Mouse (Mus musculus) neural tube, embryonic 15.5 days (tissue): ENCODE results near the gene Cfap299. TPM values are rescaled to one million over a fixed set of nuclear protein-coding genes. Genes with fewer than 3 reads are reported as not detected.

ENCODE experiments used
- ATAC-seq: fragments of 200-750 bp; cut with Nextera tagmentation; 2 replicates; pipeline ENCODE4 v1.8.0; 2017; ENCODE audit warnings: mild to moderate bottlenecking, moderate TSS enrichment, moderate library complexity; ENCODE audit not compliant: low FRiP score
- H3K27ac ChIP-seq: fragments of 300-500 bp; sonication (generic); replicated peaks from 2 replicates; pipeline ENCODE4 v1.5.1; 2015; ENCODE audit warnings: mild to moderate bottlenecking, inconsistent platforms
- H3K27me3 ChIP-seq: fragments of 300-500 bp; sonication (generic); replicated peaks from 2 replicates; pipeline ENCODE4 v1.6.1; 2015; ENCODE audit warnings: inconsistent platforms
- H3K36me3 ChIP-seq: fragments of 300-500 bp; sonication (generic); 2 replicates; pipeline ENCODE4 v1.6.1; 2015; ENCODE audit warnings: inconsistent platforms
- H3K4me1 ChIP-seq: fragments of 300-500 bp; sonication (generic); 2 replicates; pipeline ENCODE4 v1.6.1; 2015; ENCODE audit warnings: inconsistent platforms
- H3K4me2 ChIP-seq: fragments of 300-500 bp; sonication (generic); 2 replicates; pipeline ENCODE4 v1.6.1; 2015; ENCODE audit warnings: inconsistent platforms, mild to moderate bottlenecking, moderate library complexity
- H3K4me3 ChIP-seq: fragments of 300-500 bp; sonication (generic); replicated peaks from 2 replicates; pipeline ENCODE4 v1.5.1; 2015; ENCODE audit warnings: mild to moderate bottlenecking, inconsistent platforms
- H3K9ac ChIP-seq: fragments of 300-500 bp; sonication (generic); replicated peaks from 2 replicates; pipeline ENCODE4 v1.6.1; 2015; ENCODE audit warnings: mild to moderate bottlenecking, inconsistent platforms
- H3K9me3 ChIP-seq: fragments of 300-500 bp; sonication (generic); replicated peaks from 2 replicates; pipeline ENCODE4 v1.6.1; 2016; ENCODE audit warnings: inconsistent platforms
- WGBS: fragments of 180-500 bp; shearing (Covaris S2); methylation state at CpG from one replicate; pipeline ENCODE4 v1.1.7; 2015; ENCODE audit warnings: mixed read lengths; 5-methylcytosine and 5-hydroxymethylcytosine counted together
- polyA plus RNA-seq: library from polyadenylated mRNA; unstranded; fragments of >200 nt; fragmentation: Nextera tagmentation; extraction: Ambion mirVana; gene quantifications from 2 replicates; pipeline ENCODE4 v1.2.1, GENCODE M21; 2015

Gene Cfap299
- polyA plus RNA-seq, 1 experiment from 2014 or later = 1.9 TPM

DNA sequence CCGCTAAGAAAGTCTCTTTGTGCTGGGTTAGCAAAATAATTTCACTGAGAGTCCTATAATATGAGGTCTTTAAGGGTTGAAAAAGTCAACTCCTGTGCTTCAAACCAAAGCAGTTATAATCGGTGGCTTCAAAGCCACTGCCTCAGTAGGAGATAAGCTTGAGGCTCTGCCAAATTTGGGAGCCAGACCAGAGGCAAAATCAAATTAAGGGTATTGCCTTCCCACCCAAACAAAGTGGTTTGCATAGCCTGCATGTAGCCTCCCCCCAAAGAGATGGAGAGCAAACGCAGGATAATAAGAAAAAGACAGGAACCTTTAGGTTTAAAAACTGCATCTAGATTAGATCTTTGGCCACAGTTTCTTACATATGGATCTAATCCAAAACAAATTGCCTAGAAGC is 58.0 kb downstream of the Cfap299 start:
- Histone ChIP-seq H3K36me3 (no peaks in the 10 kb centered on the region), H3K9me3 (no peaks in the 10 kb centered on the region), H3K4me2 (no peak overlapping the region), H3K9ac (no peak overlapping the region), H3K4me1 (no peaks in the 10 kb centered on the region), H3K4me3 (no peak overlapping the region), H3K27me3 (no peaks in the 10 kb centered on the region), H3K27ac (no peak overlapping the region)
- ATAC-seq = no peak
- WGBS = 77% methylated on average over 3 of the region's 3 CpGs

DNA sequence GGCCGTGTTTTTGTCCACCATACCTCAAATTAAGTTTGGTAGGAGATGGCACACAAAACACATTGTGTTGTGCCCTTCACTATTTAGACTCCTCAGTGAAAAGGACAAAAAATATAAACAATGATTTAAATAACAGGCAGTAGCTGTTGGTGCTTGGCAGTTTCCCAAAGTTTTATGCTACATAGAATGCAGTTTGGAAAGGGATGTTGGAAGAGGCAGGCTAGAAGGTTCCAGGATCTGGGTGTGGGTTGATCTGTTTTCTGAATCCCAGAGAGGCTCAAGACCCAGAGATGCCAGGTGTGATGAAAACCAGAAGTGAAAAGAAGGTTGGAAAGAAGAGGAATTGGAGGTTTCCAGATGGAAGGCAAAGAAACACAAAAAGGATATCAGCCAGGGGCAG is 73.1 kb downstream of the Cfap299 start:
- Histone ChIP-seq H3K27ac (no peak overlapping the region), H3K9ac (no peak overlapping the region), H3K27me3 (no peaks in the 10 kb centered on the region), H3K36me3 (no peaks in the 10 kb centered on the region), H3K4me2 (no peak overlapping the region), H3K4me1 (no peaks in the 10 kb centered on the region), H3K9me3 (no peaks in the 10 kb centered on the region), H3K4me3 (no peak overlapping the region)
- 89% methylated on average over 1 of the region's 1 CpGs for WGBS
- no peak for ATAC-seq

DNA sequence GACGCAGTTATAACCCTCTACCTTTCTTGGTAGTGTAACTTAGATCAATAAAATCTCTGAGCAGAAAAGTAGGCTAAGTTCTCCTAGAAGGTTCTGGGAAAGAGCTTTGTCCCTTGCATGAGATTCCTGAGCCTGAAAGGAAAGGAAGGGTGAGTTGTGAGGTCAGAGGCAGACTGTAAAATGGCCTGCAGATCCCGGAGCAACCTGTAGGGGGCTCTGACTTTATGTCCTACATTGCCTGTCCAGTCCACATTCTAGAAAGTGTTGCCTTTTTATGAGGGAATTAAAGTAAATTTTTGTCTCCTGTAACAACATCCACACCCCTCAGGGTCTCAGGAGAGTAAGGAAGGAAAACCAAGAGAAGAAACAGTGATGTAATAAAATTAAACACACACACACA is 81.0 kb downstream of the Cfap299 start:
- Histone ChIP-seq H3K27ac (no peak overlapping the region), H3K4me1 (no peaks in the 10 kb centered on the region), H3K27me3 (no peaks in the 10 kb centered on the region), H3K9me3 (0 out of 2 replicates have a peak, but pooled peaks cover 2% of the 10 kb centered on the region), H3K9ac (no peak overlapping the region), H3K36me3 (no peaks in the 10 kb centered on the region), H3K4me2 (no peak overlapping the region), H3K4me3 (no peak overlapping the region)
- ATAC-seq = no peak
- WGBS = 71% methylated on average over 2 of the region's 2 CpGs

DNA sequence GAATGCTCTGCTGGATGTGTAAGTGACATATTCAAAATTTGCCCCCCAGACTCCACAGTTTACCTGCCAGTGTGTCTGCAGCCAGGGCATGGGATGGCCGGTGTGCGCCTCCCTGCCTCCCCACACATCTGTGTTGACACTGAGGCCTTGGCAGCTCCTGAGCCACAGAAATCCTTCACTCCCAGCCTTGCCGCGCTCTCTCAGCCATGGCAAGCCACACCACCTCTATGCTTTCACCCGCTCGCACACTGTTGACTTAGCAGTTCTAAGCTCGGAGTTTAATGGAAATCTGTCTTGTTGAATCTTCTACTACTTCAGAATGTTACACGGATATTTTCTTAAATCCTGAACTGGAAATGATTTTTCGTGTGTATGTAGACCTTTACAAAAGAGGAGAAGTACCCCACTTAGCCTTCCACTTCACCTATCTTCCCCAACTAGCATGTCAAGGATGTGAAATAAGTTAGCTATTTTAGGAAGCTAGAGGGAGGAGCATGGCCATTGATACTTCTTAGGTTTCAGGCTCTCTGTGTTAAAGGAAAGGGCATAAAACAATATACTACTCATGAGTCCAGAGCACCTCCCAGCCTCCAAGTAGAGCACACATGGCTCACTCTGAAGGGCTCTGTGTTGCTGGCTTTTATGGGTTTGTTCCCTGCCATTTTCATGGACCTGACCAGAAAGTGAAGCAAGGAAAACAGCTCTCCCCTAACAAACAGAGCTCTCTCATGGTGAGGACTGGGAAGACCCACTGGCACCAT is 87.5 kb downstream of the Cfap299 start:
- Histone ChIP-seq H3K4me3 (no peak overlapping the region), H3K27ac (no peak overlapping the region), H3K27me3 (no peaks in the 10 kb centered on the region), H3K36me3 (no peaks in the 10 kb centered on the region), H3K9me3 (0 out of 2 replicates have a peak, but pooled peaks cover 2% of the 10 kb centered on the region), H3K9ac (no peak overlapping the region), H3K4me1 (no peaks in the 10 kb centered on the region), H3K4me2 (no peak overlapping the region)
- ATAC-seq = no peak
- 85% methylated on average over 9 of the region's 9 CpGs for WGBS

DNA sequence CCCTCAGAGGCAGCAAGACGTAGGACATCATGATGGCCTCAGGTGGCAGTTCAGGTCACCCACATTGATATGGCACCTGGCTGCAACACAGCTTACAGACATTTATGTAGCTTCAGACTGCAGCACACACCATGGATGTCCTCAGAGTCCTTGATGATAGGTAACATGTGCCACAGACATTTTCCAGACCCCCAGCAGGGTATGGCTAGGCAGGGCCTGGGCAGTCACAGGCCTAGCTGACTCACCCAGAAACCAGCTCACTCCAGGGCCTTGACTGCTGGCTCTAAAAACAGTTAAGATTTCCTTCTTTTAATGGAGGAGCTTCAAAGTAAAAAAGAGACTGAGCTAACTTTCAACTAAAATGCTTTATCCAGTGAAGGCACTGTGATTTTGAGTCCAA is 95.9 kb downstream of the Cfap299 start:
- Histone ChIP-seq H3K4me2 (no peak overlapping the region), H3K9ac (no peak overlapping the region), H3K9me3 (no peaks in the 10 kb centered on the region), H3K4me3 (no peak overlapping the region), H3K27me3 (no peaks in the 10 kb centered on the region), H3K4me1 (no peaks in the 10 kb centered on the region), H3K27ac (no peak overlapping the region), H3K36me3 (no peaks in the 10 kb centered on the region)
- 92% methylated on average over 1 of the region's 1 CpGs for WGBS
- ATAC-seq = no peak

DNA sequence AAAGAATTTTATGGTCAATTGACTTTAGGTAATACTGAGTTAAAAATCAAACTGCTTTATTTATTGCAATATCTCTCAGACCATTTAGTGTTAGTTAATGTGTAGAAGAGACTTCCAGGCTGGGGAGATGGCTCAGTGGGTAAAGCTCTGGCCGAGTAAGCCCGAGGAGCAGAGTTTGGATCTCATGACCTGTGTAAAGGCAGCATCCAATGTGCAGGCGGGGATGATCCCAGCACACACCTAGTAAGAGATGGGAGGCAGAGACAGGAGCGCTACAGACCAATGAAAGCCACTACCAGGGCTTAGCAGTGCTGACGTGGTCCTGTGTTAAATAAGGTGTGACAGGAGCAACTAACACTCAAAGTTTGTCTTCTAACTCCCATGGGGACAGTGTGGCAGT is 97.0 kb downstream of the Cfap299 start:
- no peak for ATAC-seq
- H3K4me2 ChIP-seq = no peak overlapping the region
- 87% methylated on average over 5 of the region's 5 CpGs for WGBS

DNA sequence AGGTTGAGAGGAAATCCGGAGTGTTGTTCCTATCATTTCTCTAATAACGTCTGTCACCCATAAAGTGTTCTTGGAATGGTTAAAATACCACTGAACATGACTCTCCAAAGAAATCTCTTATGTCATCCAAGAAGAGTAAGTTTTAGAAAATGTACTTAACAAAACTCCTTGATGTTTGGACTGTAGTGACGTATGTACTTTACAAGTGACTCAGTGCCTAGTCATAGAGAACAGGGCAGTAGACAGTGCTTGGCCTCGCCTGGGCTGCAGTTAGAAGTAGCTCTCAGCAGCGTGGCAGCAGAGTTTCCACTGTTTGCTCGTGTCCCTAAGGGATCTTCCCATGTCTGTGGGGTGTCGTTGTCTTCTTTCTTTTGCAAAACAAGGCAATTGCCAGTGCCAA is 101.0 kb downstream of the Cfap299 start:
- H3K4me2 ChIP-seq = no peak overlapping the region
- H3K4me1 ChIP-seq = no peaks in the 10 kb centered on the region
- WGBS = 52% methylated on average over 7 of the region's 7 CpGs
- H3K9me3 ChIP-seq = no peaks in the 10 kb centered on the region
- H3K27ac ChIP-seq = no peak overlapping the region
- H3K4me3 ChIP-seq = no peak overlapping the region
- no peaks in the 10 kb centered on the region for H3K27me3 ChIP-seq
- H3K9ac ChIP-seq = no peak overlapping the region
- H3K36me3 ChIP-seq = no peaks in the 10 kb centered on the region
- no peak for ATAC-seq

More for the DNA sequence above, 97.0 kb downstream of the Cfap299 start:
- no peak overlapping the region for H3K4me3 ChIP-seq
- no peaks in the 10 kb centered on the region for H3K27me3 ChIP-seq
- no peaks in the 10 kb centered on the region for H3K9me3 ChIP-seq
- H3K4me1 ChIP-seq = no peaks in the 10 kb centered on the region
- no peaks in the 10 kb centered on the region for H3K36me3 ChIP-seq
- H3K27ac ChIP-seq = no peak overlapping the region
- no peak overlapping the region for H3K9ac ChIP-seq

DNA sequence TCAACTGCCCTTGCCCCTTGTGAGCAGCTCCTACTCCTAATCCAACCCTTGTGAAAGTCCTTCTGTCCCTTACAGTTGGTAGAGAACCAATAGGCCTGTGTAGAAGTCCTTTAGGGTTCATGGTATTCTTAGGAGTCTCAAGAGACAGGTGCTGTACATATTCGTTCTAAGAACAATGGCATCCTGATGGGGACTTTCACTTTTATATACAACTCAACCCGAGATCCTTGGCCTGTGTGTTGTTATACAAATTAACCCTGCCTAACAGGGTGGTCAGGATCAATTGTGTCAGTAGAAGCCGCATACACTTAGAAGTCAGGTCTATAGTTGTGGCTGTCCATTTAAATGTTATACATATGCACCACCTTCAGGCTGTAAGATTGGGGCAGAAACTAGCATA is 109.6 kb downstream of the Cfap299 start:
- ATAC-seq = no peak
- Histone ChIP-seq H3K9me3 (no peaks in the 10 kb centered on the region), H3K27me3 (no peaks in the 10 kb centered on the region), H3K36me3 (no peaks in the 10 kb centered on the region), H3K9ac (no peak overlapping the region), H3K4me3 (no peak overlapping the region), H3K4me1 (no peaks in the 10 kb centered on the region), H3K4me2 (no peak overlapping the region), H3K27ac (no peak overlapping the region)
- 63% methylated on average over 3 of the region's 3 CpGs for WGBS

DNA sequence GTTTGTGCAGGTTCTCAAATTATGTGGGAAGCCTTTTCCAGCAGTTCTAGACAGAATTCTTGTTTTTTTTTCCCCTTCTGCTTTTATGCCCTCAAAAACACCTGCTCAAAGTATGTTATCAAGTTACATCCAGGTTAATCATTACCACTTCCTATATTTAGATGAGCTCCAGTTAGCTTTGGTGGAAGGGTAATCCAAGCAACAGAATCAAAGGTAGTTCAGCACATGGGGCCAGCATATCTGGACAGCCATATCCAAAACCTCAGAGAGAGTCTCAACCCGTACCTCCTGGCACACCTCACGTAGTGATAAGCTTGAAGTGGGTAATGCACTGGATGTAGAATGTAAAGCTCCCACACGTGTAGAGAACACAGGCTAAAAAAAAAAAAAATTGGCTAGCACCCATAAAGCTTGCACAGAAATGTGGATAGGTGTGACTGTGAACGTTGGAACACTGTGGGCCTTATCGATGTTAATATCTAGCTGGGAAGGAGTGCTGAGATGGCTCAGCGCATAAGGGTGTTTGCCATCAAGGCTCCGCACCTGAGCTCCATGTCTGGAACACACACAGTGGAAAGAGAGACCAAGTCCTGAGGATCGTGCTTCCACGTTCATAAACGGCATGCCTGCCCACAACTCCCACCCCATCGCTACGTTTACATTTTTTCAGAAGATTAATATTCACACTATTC is 117.8 kb downstream of the Cfap299 start:
- no peaks in the 10 kb centered on the region for H3K4me1 ChIP-seq
- H3K4me2 ChIP-seq = no peak overlapping the region
- no peaks in the 10 kb centered on the region for H3K36me3 ChIP-seq
- WGBS = 89% methylated on average over 12 of the region's 12 CpGs
- no peaks in the 10 kb centered on the region for H3K27me3 ChIP-seq
- ATAC-seq = no peak
- no peaks in the 10 kb centered on the region for H3K9me3 ChIP-seq
- no peak overlapping the region for H3K9ac ChIP-seq
- H3K27ac ChIP-seq = no peak overlapping the region
- H3K4me3 ChIP-seq = no peak overlapping the region

DNA sequence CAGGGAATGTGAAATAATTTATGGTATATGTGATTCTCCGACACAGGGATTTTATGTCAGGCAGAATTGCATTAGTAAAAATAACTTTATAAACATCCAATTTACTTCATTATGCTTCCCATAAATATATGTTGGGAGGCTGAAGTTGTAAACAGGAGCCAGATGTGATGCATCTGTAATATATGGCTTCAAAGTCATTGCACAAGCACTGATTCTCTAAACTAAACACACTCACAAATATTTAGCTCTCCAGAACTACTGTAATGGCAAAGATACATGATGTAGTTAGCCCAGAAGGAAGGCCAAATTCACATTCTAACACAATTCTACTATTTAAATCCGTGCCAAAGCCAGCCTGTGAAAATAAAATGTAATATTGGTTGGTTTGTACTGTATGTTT is 120.8 kb downstream of the Cfap299 start:
- Histone ChIP-seq H3K27ac (no peak overlapping the region), H3K4me2 (no peak overlapping the region), H3K9me3 (no peaks in the 10 kb centered on the region), H3K9ac (no peak overlapping the region), H3K4me3 (no peak overlapping the region), H3K27me3 (no peaks in the 10 kb centered on the region), H3K36me3 (no peaks in the 10 kb centered on the region), H3K4me1 (no peaks in the 10 kb centered on the region)
- no peak for ATAC-seq
- WGBS = 88% methylated on average over 2 of the region's 2 CpGs

DNA sequence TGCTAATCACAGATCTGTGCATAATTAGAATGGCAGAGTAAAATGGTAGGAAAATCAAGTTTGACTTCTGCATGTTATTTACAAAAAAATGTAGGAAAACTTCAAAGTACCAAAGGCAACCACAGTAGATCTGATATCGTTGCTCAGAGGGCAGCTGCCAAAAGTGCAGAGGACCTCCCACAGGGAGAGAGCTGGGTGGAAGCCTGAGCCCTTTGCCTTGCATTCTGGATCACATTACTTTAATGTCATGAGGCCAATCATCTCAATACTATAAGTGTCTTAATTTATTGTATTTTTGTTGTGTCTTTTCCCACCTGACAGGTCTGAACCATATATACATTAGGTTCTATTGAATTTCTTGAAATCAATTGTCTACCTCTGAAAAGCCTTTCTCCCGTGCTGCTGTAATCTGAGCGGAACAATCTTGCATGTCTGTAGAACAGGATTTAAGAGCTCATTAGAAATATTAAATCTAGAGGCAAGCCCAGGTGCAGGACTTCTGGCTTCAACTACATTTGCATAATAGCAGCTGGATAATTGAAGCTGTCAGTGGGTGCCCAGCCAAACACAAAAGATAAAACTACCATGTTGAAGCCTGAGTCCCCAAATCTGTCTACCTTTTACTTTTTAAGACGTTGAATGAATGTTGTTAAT is 137.9 kb downstream of the Cfap299 start:
- H3K9me3 ChIP-seq = no peaks in the 10 kb centered on the region
- 31% methylated on average over 4 of the region's 4 CpGs for WGBS
- no peak overlapping the region for H3K4me2 ChIP-seq
- H3K36me3 ChIP-seq = no peaks in the 10 kb centered on the region
- H3K9ac ChIP-seq = no peak overlapping the region
- no peak for ATAC-seq
- H3K27ac ChIP-seq = no peak overlapping the region
- H3K4me3 ChIP-seq = no peak overlapping the region
- no peaks in the 10 kb centered on the region for H3K27me3 ChIP-seq
- no peaks in the 10 kb centered on the region for H3K4me1 ChIP-seq

DNA sequence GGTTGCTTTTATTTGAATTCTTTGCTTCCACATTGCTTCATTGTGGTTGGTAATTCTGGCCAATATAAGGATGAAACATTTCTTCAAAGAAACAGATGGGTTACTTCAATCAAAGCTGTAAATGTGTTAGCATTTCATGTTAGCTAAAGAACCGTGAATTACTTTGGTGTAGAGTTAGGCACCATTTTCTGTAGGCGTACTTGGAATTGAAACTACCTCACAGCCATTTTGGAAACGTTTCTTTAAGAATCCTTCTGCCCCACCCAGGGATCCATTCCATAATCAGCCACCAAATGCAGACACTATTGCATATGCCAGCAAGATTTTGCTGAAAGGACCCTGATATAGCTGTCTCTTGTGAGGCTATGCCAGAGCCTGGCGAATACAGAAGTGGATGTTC is 140.9 kb downstream of the Cfap299 start:
- Histone ChIP-seq H3K36me3 (no peaks in the 10 kb centered on the region), H3K27ac (no peak overlapping the region), H3K4me2 (no peak overlapping the region), H3K4me1 (no peaks in the 10 kb centered on the region), H3K9me3 (no peaks in the 10 kb centered on the region), H3K4me3 (no peak overlapping the region), H3K27me3 (no peaks in the 10 kb centered on the region), H3K9ac (no peak overlapping the region)
- ATAC-seq = no peak
- 89% methylated on average over 4 of the region's 4 CpGs for WGBS
